Mouse (Mus musculus) thymus, adult 2 months (tissue): Measurements from ENCODE around the gene Csf2rb.

Experiments used
- CTCF ChIP-seq: fragments of 200-500 bp; IDR thresholded peaks from 2 replicates; pipeline ENCODE4 v1.5.1; 2012; ENCODE audit warnings: mild to moderate bottlenecking, control low read depth, low read length, moderate library complexity, borderline replicate concordance; ENCODE audit not compliant: control insufficient read depth, poor library complexity, insufficient read depth; ENCODE audit errors: extremely low read depth
- POLR2A ChIP-seq: fragments of 200-500 bp; IDR thresholded peaks from 2 replicates; pipeline ENCODE4 v1.6.1; 2012; ENCODE audit warnings: mild to moderate bottlenecking, low read length, control low read depth, moderate library complexity; ENCODE audit not compliant: control insufficient read depth, poor library complexity, insufficient read depth; ENCODE audit errors: extremely low read depth

- no peak for TF ChIP-seq POLR2A
- no peak for TF ChIP-seq CTCF
Observed at GRCm38 (mm10) chr15:78344567-78344966, 19.0 kb downstream of the Csf2rb start.
